Mouse (Mus musculus): ENCODE results near the gene Bmp7. TPM values are rescaled to one million over a fixed set of nuclear protein-coding genes. Genes with fewer than 3 reads are reported as not detected.

Gene Bmp7
- polyA plus RNA-seq, 1 experiment from 2014 or later: 13.2 TPM

- no peak overlapping the region for H3K9ac ChIP-seq (replicated peaks; ENCODE audit: low read length)
- no peaks in the 10 kb centered on the region for H3K9me3 ChIP-seq (ENCODE audit: control insufficient read depth, low read length)
- peaks cover 18% of the 10 kb centered on the region for H3K4me1 ChIP-seq (ENCODE audit: control insufficient read depth, insufficient read depth, low read length)
- no peaks in the 10 kb centered on the region for H3K36me3 ChIP-seq (ENCODE audit: control insufficient read depth, insufficient read depth, low read length)
- ATAC-seq (ENCODE audit: low FRiP score, low TSS enrichment): no peak
- DNase-seq: no peak
- peaks cover 4% of the 10 kb centered on the region; the same call in 1 of the 2 replicates for H3K27me3 ChIP-seq (ENCODE audit: control insufficient read depth, insufficient read depth, low read length)
- no peak overlapping the region for H3K4me2 ChIP-seq (ENCODE audit: low read length)
- no peak overlapping the region for H3K4me3 ChIP-seq (replicated peaks; ENCODE audit: low read depth, low read length)
- no peak overlapping the region for H3K27ac ChIP-seq (replicated peaks; ENCODE audit: low read depth, low read length)
- WGBS: 84% methylated on average over 14 of the region's 14 CpGs
Measured at GRCm38 (mm10) chr2:172929905-172930436, 10.2 kb downstream of the Bmp7 start.

- Histone ChIP-seq H3K27me3 (ENCODE audit: control insufficient read depth, insufficient read depth, low read length) (no peaks in the 10 kb centered on the region), H3K9ac (replicated peaks; ENCODE audit: low read length) (no peak overlapping the region), H3K9me3 (ENCODE audit: control insufficient read depth, low read length) (no peaks in the 10 kb centered on the region), H3K4me1 (ENCODE audit: control insufficient read depth, insufficient read depth, low read length) (0 out of 2 replicates have a peak, but pooled peaks cover 4% of the 10 kb centered on the region), H3K4me2 (ENCODE audit: low read length) (no peak overlapping the region), H3K27ac (replicated peaks; ENCODE audit: low read depth, low read length) (no peak overlapping the region), H3K4me3 (replicated peaks; ENCODE audit: low read depth, low read length) (no peak overlapping the region), H3K36me3 (ENCODE audit: control insufficient read depth, insufficient read depth, low read length) (no peaks in the 10 kb centered on the region)
- DNase-seq (no peak), ATAC-seq (ENCODE audit: low FRiP score, low TSS enrichment) (no peak)
- 82% methylated on average over 5 of the region's 5 CpGs for WGBS
Measured at GRCm38 (mm10) chr2:172927643-172928042, 12.5 kb downstream of the Bmp7 start.

GRCm38 (mm10) chr2:172926311-172926710 lies 13.8 kb downstream of the Bmp7 start:
- 91% methylated on average over 4 of the region's 4 CpGs for WGBS
- ATAC-seq (ENCODE audit: low FRiP score, low TSS enrichment) (no peak), DNase-seq (no peak)
- Histone ChIP-seq H3K27me3 (ENCODE audit: control insufficient read depth, insufficient read depth, low read length) (no peaks in the 10 kb centered on the region), H3K9me3 (ENCODE audit: control insufficient read depth, low read length) (no peaks in the 10 kb centered on the region), H3K36me3 (ENCODE audit: control insufficient read depth, insufficient read depth, low read length) (no peaks in the 10 kb centered on the region), H3K27ac (replicated peaks; ENCODE audit: low read depth, low read length) (no peak overlapping the region), H3K4me3 (replicated peaks; ENCODE audit: low read depth, low read length) (no peak overlapping the region), H3K9ac (replicated peaks; ENCODE audit: low read length) (no peak overlapping the region), H3K4me1 (ENCODE audit: control insufficient read depth, insufficient read depth, low read length) (0 out of 2 replicates have a peak, but pooled peaks cover 4% of the 10 kb centered on the region), H3K4me2 (ENCODE audit: low read length) (no peak overlapping the region)

GRCm38 (mm10) chr2:172924961-172925360 lies 15.2 kb downstream of the Bmp7 start:
- 0 out of 2 replicates have a peak, but pooled peaks cover 4% of the 10 kb centered on the region for H3K4me1 ChIP-seq (ENCODE audit: control insufficient read depth, insufficient read depth, low read length)
- no peak overlapping the region for H3K4me2 ChIP-seq (ENCODE audit: low read length)
- no peak overlapping the region for H3K27ac ChIP-seq (replicated peaks; ENCODE audit: low read depth, low read length)
- ATAC-seq (ENCODE audit: low FRiP score, low TSS enrichment): no peak
- H3K9me3 ChIP-seq (ENCODE audit: control insufficient read depth, low read length): no peaks in the 10 kb centered on the region
- no peak overlapping the region for H3K4me3 ChIP-seq (replicated peaks; ENCODE audit: low read depth, low read length)
- no peaks in the 10 kb centered on the region for H3K36me3 ChIP-seq (ENCODE audit: control insufficient read depth, insufficient read depth, low read length)
- H3K27me3 ChIP-seq (ENCODE audit: control insufficient read depth, insufficient read depth, low read length): no peaks in the 10 kb centered on the region
- no peak overlapping the region for H3K9ac ChIP-seq (replicated peaks; ENCODE audit: low read length)
- DNase-seq: no peak
- 41% methylated on average over 6 of the region's 6 CpGs for WGBS

GRCm38 (mm10) chr2:172923198-172923597 lies 16.9 kb downstream of the Bmp7 start:
- WGBS: 95% methylated on average over 7 of the region's 7 CpGs
- H3K9me3 ChIP-seq (ENCODE audit: control insufficient read depth, low read length): no peaks in the 10 kb centered on the region

GRCm38 (mm10) chr2:172922597-172922996 lies 17.5 kb downstream of the Bmp7 start:
- H3K4me2 ChIP-seq (ENCODE audit: low read length): no peak overlapping the region
- ATAC-seq (ENCODE audit: low FRiP score, low TSS enrichment) (no peak), DNase-seq (no peak)
- no peaks in the 10 kb centered on the region for H3K9me3 ChIP-seq (ENCODE audit: control insufficient read depth, low read length)
- no peaks in the 10 kb centered on the region for H3K27me3 ChIP-seq (ENCODE audit: control insufficient read depth, insufficient read depth, low read length)
- no peaks in the 10 kb centered on the region for H3K36me3 ChIP-seq (ENCODE audit: control insufficient read depth, insufficient read depth, low read length)
- no peak overlapping the region for H3K4me3 ChIP-seq (replicated peaks; ENCODE audit: low read depth, low read length)
- 0 out of 2 replicates have a peak, but pooled peaks cover 4% of the 10 kb centered on the region for H3K4me1 ChIP-seq (ENCODE audit: control insufficient read depth, insufficient read depth, low read length)
- no peak overlapping the region for H3K9ac ChIP-seq (replicated peaks; ENCODE audit: low read length)
- no peak overlapping the region for H3K27ac ChIP-seq (replicated peaks; ENCODE audit: low read depth, low read length)
- 48% methylated on average over 5 of the region's 5 CpGs for WGBS

More at GRCm38 (mm10) chr2:172923198-172923597, 16.9 kb downstream of the Bmp7 start:
- ATAC-seq (ENCODE audit: low FRiP score, low TSS enrichment) (no peak), DNase-seq (no peak)
- Histone ChIP-seq H3K9ac (replicated peaks; ENCODE audit: low read length) (no peak overlapping the region), H3K4me3 (replicated peaks; ENCODE audit: low read depth, low read length) (no peak overlapping the region), H3K36me3 (ENCODE audit: control insufficient read depth, insufficient read depth, low read length) (no peaks in the 10 kb centered on the region), H3K27me3 (ENCODE audit: control insufficient read depth, insufficient read depth, low read length) (no peaks in the 10 kb centered on the region), H3K4me2 (ENCODE audit: low read length) (no peak overlapping the region), H3K27ac (replicated peaks; ENCODE audit: low read depth, low read length) (no peak overlapping the region), H3K4me1 (ENCODE audit: control insufficient read depth, insufficient read depth, low read length) (0 out of 2 replicates have a peak, but pooled peaks cover 4% of the 10 kb centered on the region)

- Histone ChIP-seq H3K4me3 (replicated peaks; ENCODE audit: low read depth, low read length) (no peak overlapping the region), H3K4me1 (ENCODE audit: control insufficient read depth, insufficient read depth, low read length) (peaks cover 5% of the 10 kb centered on the region; the same call in 1 of the 2 replicates), H3K9me3 (ENCODE audit: control insufficient read depth, low read length) (no peaks in the 10 kb centered on the region), H3K36me3 (ENCODE audit: control insufficient read depth, insufficient read depth, low read length) (no peaks in the 10 kb centered on the region), H3K27ac (replicated peaks; ENCODE audit: low read depth, low read length) (no peak overlapping the region), H3K9ac (replicated peaks; ENCODE audit: low read length) (no peak overlapping the region), H3K27me3 (ENCODE audit: control insufficient read depth, insufficient read depth, low read length) (no peaks in the 10 kb centered on the region), H3K4me2 (ENCODE audit: low read length) (no peak overlapping the region)
- ATAC-seq (ENCODE audit: low FRiP score, low TSS enrichment): no peak
- 89% methylated on average over 14 of the region's 14 CpGs for WGBS
- no peak for DNase-seq
Measured at GRCm38 (mm10) chr2:172914018-172914417, 26.1 kb downstream of the Bmp7 start.

- H3K27me3 ChIP-seq (ENCODE audit: control insufficient read depth, insufficient read depth, low read length): no peaks in the 10 kb centered on the region
- no peak overlapping the region for H3K9ac ChIP-seq (replicated peaks; ENCODE audit: low read length)
- WGBS: 33% methylated on average over 5 of the region's 5 CpGs
- peaks cover 12% of the 10 kb centered on the region; the same call in 1 of the 2 replicates for H3K4me1 ChIP-seq (ENCODE audit: control insufficient read depth, insufficient read depth, low read length)
- H3K4me2 ChIP-seq (ENCODE audit: low read length): no peak overlapping the region
- no peak overlapping the region for H3K27ac ChIP-seq (replicated peaks; ENCODE audit: low read depth, low read length)
- no peaks in the 10 kb centered on the region for H3K36me3 ChIP-seq (ENCODE audit: control insufficient read depth, insufficient read depth, low read length)
- H3K4me3 ChIP-seq (replicated peaks; ENCODE audit: low read depth, low read length): no peak overlapping the region
- ATAC-seq (ENCODE audit: low FRiP score, low TSS enrichment) (no peak), DNase-seq (no peak)
- H3K9me3 ChIP-seq (ENCODE audit: control insufficient read depth, low read length): no peaks in the 10 kb centered on the region
Measured at GRCm38 (mm10) chr2:172911715-172912114, 28.4 kb downstream of the Bmp7 start.

GRCm38 (mm10) chr2:172911157-172911556 lies 29.0 kb downstream of the Bmp7 start:
- 68% methylated on average over 6 of the region's 6 CpGs for WGBS
- H3K27ac ChIP-seq (replicated peaks; ENCODE audit: low read depth, low read length): no peak overlapping the region
- H3K36me3 ChIP-seq (ENCODE audit: control insufficient read depth, insufficient read depth, low read length): no peaks in the 10 kb centered on the region
- no peak overlapping the region for H3K4me2 ChIP-seq (ENCODE audit: low read length)
- peaks cover 12% of the 10 kb centered on the region; the same call in 1 of the 2 replicates for H3K4me1 ChIP-seq (ENCODE audit: control insufficient read depth, insufficient read depth, low read length)
- H3K4me3 ChIP-seq (replicated peaks; ENCODE audit: low read depth, low read length): no peak overlapping the region
- H3K9ac ChIP-seq (replicated peaks; ENCODE audit: low read length): no peak overlapping the region
- no peak for DNase-seq
- H3K27me3 ChIP-seq (ENCODE audit: control insufficient read depth, insufficient read depth, low read length): no peaks in the 10 kb centered on the region
- no peak for ATAC-seq (ENCODE audit: low FRiP score, low TSS enrichment)
- no peaks in the 10 kb centered on the region for H3K9me3 ChIP-seq (ENCODE audit: control insufficient read depth, low read length)

Measured in midbrain, embryonic 14.5 days (tissue).